Mouse (Mus musculus) kidney, postnatal 4 days (tissue): ENCODE results near the gene Duoxa1.

ENCODE experiments used
- DNase-seq, 2 experiments: peaks; one replicate each; pipeline ENCODE4 v3.0.0; 2021; ENCODE audit warnings: mixed read lengths in 2 of 2

Duoxa1 gene

GRCm38 (mm10) chr2:122327986-122328385, 14.5 kb upstream of the Duoxa1 start:
- no peak for DNase-seq

- no peak for DNase-seq
These were observed 11.8 kb upstream of the Duoxa1 start for GRCm38 (mm10) chr2:122325361-122325760.

DNA sequence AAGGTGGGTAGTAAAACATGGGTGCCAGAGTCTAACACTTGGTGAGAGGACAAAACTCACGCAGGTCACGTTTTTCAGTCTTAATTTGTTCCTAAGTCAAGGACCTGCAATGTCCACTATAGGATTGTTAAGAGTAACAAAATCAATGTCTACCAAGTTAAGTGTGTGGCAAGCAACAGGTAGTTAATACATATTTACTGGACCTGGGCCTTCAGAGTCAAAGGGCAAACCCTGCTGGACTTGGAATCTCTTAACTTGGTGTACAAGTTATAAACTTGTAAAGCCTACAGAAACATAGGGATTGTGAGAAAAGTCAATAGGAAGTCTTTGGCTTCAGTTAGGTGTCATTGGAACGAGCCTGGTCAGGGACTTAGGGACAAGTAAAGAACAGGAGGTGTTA, 11.1 kb upstream of the Duoxa1 start:
- DNase-seq: no peak

- DNase-seq: no peak
These were observed 10.4 kb upstream of the Duoxa1 start for GRCm38 (mm10) chr2:122323960-122324359.

DNA sequence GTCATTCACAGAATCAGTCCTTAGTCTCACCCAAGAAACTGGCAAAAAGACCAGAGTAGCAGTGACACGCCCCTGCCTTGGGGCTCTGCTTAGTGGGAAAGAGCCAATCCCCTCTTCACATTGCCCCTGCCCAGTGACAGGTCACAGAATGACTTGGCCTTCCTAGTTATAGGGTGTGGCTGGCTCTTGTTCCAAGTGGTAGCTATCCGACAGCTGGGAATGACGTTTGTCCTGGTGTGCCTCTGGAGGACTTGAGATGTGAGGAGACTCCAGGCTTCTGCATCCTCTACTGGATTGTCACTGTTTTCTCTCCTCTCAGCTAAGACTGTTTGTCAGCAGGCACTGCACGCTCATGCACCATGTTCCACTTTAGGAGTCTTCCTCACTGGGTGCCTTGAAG, 3.9 kb upstream of the Duoxa1 start:
- DNase-seq: no peak

- DNase-seq: no peak
These were observed 1.8 kb upstream of the Duoxa1 start, which contains the start of gene Duox1 for GRCm38 (mm10) chr2:122315372-122315771. TSS of gene Duox1 (plus strand) at chr2:122315672.

DNA sequence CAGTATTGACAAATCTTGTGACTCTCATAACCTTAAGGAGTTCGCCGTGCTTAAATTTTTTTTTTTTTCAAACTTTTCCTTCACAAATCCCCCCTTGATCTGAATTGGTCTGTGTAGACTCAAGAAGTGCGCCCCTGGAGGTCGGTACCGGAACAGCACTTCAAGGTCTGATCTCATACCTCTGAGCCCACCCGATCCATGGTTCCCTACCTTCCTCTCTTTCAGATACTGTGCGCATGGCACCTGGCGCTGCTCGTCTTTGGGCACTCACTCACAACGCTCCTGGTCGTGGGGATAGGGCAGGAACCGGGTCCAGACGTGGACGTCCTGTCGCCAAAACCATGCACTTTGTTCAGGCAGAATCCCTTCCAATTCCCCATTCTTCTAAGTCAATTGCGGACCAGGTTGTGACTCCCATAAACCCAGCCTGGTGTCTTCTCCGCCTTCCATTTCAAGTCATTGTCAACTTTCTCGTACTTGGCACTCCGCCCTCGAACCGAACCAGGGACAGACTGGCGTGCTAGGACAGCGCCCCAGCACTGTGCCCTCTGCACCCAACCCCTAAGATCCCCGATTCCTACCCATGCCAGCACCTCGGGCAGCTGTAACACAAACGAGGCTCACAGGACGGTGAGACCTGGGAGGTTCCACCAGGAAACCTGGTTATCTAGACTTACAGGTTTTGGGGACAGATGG, 660 bp downstream of the Duoxa1 start:
- peak; percentile 85 to 88 for DNase-seq

- no peak for DNase-seq
These were observed 2.0 kb downstream of the Duoxa1 start for GRCm38 (mm10) chr2:122311561-122311960.

- no peak for DNase-seq
These were observed 3.9 kb downstream of the Duoxa1 start for GRCm38 (mm10) chr2:122309647-122310046.

DNA sequence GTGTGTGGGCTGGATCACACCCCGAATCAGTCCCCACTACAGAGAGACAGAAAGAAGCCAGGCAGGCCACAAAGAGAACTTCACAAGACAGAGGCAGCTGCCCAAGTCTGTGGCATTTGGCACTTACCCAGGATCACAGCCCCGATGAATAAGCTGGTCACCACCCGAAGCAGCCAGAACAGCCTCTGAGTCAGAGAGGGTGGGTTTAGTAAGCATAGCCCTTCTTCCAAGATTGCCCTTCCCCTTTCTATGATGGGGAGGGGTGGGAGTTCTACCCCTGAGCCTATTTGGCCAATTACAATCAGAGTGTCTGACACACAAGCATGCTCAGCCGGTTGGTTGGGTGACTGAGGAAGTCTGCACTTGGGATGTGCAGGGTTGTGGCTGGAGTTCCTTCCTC, 7.3 kb downstream of the Duoxa1 start:
- DNase-seq: no peak

GRCm38 (mm10) chr2:122305097-122305892, 8.2 kb downstream of the Duoxa1 start:
- no peak for DNase-seq

- no peak for DNase-seq
These were observed 9.0 kb downstream of the Duoxa1 start for GRCm38 (mm10) chr2:122304544-122304943.

GRCm38 (mm10) chr2:122302574-122303241, 10.8 kb downstream of the Duoxa1 start:
- peak; percentile 75 to 80 for DNase-seq

- no peak for DNase-seq
These were observed 11.5 kb downstream of the Duoxa1 start for GRCm38 (mm10) chr2:122301921-122302573.

GRCm38 (mm10) chr2:122301081-122301920, 12.2 kb downstream of the Duoxa1 start:
- DNase-seq: peak; percentile 36 to 49

GRCm38 (mm10) chr2:122300656-122301020, 12.9 kb downstream of the Duoxa1 start:
- no peak for DNase-seq

DNA sequence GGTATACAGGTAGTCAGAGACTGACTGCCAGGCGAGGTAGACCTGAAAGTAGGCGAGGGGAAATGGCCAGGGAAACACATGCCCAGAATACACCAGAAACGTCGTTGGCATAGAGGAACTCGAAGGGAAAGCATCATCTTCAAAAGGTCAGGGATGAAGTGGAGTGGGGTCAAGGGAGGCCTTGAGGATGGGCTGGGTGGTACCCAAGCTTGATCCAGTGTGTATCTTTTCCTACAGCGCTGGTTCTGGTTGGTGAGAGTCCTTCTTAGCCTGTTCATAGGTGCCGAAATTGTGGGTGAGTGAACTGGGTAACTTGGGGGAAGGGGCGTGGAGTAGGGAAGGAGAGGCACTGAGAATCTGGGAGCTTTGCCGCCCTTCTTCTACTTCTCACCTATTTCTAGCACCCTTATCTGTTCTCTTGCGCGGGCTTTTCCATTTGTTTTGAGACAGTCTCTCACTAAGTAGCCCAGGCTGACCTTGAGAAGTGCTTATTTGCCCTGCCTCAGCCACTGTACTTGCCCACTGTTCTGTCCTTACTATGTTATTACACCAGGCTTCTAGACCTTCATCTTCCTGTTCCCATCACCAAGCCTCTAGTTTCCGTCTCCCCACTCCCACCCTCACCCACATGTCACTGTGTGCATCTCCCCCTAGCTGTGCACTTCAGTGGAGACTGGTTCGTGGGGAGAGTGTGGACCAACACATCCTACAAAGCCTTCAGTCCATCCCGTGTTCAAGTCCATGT, 13.4 kb downstream of the Duoxa1 start:
- DNase-seq: no peak

- peak; percentile 44 to 47 for DNase-seq
These were observed 14.7 kb downstream of the Duoxa1 start, which contains the start of gene Duoxa2 for GRCm38 (mm10) chr2:122298596-122299490. TSS of gene Duoxa2 (plus strand) at chr2:122298900.

DNA sequence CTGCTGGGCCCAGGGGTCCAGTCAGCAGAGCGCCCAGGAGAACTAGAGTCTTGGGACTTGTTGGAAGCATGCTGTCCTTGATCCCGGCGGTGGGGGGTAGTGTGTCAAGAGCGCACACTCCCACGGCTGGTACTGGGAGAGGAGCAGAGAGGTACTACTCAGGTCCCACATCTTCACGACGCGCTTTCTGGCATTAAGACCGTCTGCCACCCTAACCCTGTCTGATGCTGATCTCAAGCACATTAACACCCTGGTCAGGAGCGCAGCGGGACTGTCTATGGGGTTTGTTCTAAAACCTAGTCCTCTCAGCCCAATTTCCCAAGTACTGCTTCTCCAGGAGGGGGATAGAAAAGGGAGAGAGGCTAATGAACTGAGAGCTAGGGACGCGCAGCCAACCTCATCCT, 15.4 kb downstream of the Duoxa1 start, which contains the start of gene Duox2:
Gene Duox2 (minus strand): TSS at position 354 of the 404 bp plus-strand sequence.
- no peak for DNase-seq
